Mouse (Mus musculus): ENCODE data around the gene Arhgdig. TPM values are rescaled to one million over a fixed set of nuclear protein-coding genes. Genes with fewer than 3 reads are reported as not detected.

Gene Arhgdig
- total RNA-seq, 2 experiments from 2014 or later = 0.56 to 0.81 TPM

Other genes starting within 250 kb of the Arhgdig start
- 10 to 100 TPM; 11.4 to 13.1 TPM for gene Capn15, start 222.0 kb downstream of the Arhgdig start, total RNA-seq (2021)
- gene Rab11fip3, start 138.2 kb downstream of the Arhgdig start, total RNA-seq (2021) = 10 to 100 TPM; 22.7 to 25.3 TPM
- gene Decr2, start 117.4 kb downstream of the Arhgdig start, total RNA-seq (2021) = 10 to 100 TPM; 10.9 to 13.0 TPM
- 1 to 10 TPM; 3.1 to 3.6 TPM for gene Nme4, start 112.2 kb downstream of the Arhgdig start, total RNA-seq (2021)
- 1 to 10 TPM; 1.2 to 1.9 TPM for gene Tmem8, start 94.5 kb downstream of the Arhgdig start, total RNA-seq (2021)
- gene Mrpl28, start 84.3 kb downstream of the Arhgdig start, total RNA-seq (2021) = 100 to 1,000 TPM; 100 to 115 TPM
- gene Axin1, start 69.1 kb downstream of the Arhgdig start, total RNA-seq (2021) = 10 to 100 TPM; 16.1 to 16.9 TPM
- gene Pdia2, start 8.7 kb downstream of the Arhgdig start, total RNA-seq (2021) = not detected
- 1 to 10 TPM in 1 of 2 experiments, under 1 TPM in 1; 0.72 to 1.7 TPM for gene Rgs11, start 4.8 kb downstream of the Arhgdig start, total RNA-seq (2021)
- gene Fam234a, start 36.5 kb upstream of the Arhgdig start, total RNA-seq (2021) = 10 to 100 TPM; 92.5 to 95.8 TPM
- 10 to 100 TPM; 24.9 to 26.3 TPM for gene Luc7l, start 45.1 kb upstream of the Arhgdig start, total RNA-seq (2021)
- 10 to 100 TPM in 1 of 2 experiments, 1 to 10 TPM in 1; 8.9 to 12.3 TPM for gene Neurl1b, start 207.0 kb upstream of the Arhgdig start, total RNA-seq (2021)

Data from heart, postnatal 14 days (tissue).